Mouse (Mus musculus): ENCODE results near the gene Spint1. TPM values are rescaled to one million over a fixed set of nuclear protein-coding genes. Genes with fewer than 3 reads are reported as not detected.

Spint1 gene
- 4.3 TPM in 1 of 2 replicates, not detected in the other for polyA plus RNA-seq (2011; ENCODE audit: insufficient read depth, insufficient read length, low replicate concordance, missing spikeins)

GRCm38 (mm10) chr2:119237210-119237870, at the start of gene Spint1:
Spint1 (plus strand) TSS chr2:119237362.
- TF ChIP-seq POLR2A (IDR thresholded peaks at IDR 0.05; ENCODE audit: borderline replicate concordance, control insufficient read depth, low read depth, low read length) (no peak), CTCF (IDR thresholded peaks at IDR 0.05; ENCODE audit: control insufficient read depth, insufficient read depth, low read length) (no peak)
- H3K27ac ChIP-seq (ENCODE audit: control insufficient read depth, insufficient read depth, low read depth, low read length, poor library complexity), result peak within 1 kb of the TSS; percentile 12; the same call in 1 of the 2 replicates
- 2% methylated on average over 70 of the region's 73 CpGs for WGBS
- H3K4me1 ChIP-seq (ENCODE audit: control insufficient read depth, insufficient read depth, low read length), result no peaks in the 10 kb centered on the region
- no peak within 1 kb of the TSS for H3K4me3 ChIP-seq (replicated peaks; ENCODE audit: control insufficient read depth, low read depth, low read length)

- Histone ChIP-seq H3K4me3 (replicated peaks; ENCODE audit: control insufficient read depth, low read depth, low read length) (peak overlapping the region; percentile 49), H3K4me1 (ENCODE audit: control insufficient read depth, insufficient read depth, low read length) (peaks cover 1% of the 10 kb centered on the region; the same call in 1 of the 2 replicates), H3K27ac (ENCODE audit: control insufficient read depth, insufficient read depth, low read depth, low read length, poor library complexity) (peak overlapping the region; percentile 1; the same call in 1 of the 2 replicates)
- TF ChIP-seq POLR2A (IDR thresholded peaks at IDR 0.05; ENCODE audit: borderline replicate concordance, control insufficient read depth, low read depth, low read length), result no peak; the same call in 1 of the 2 replicates
- TF ChIP-seq CTCF (IDR thresholded peaks at IDR 0.05; ENCODE audit: control insufficient read depth, insufficient read depth, low read length), result peak; percentile 96
- 3% methylated on average over 15 of the region's 15 CpGs for WGBS
Observed at GRCm38 (mm10) chr2:119189029-119189710, 48.0 kb upstream of the Spint1 start.

GRCm38 (mm10) chr2:119190969-119191368, 46.2 kb upstream of the Spint1 start:
- 86% methylated on average over 5 of the region's 5 CpGs for WGBS

GRCm38 (mm10) chr2:119194140-119194539, 43.0 kb upstream of the Spint1 start:
- Histone ChIP-seq H3K4me3 (replicated peaks; ENCODE audit: control insufficient read depth, low read depth, low read length) (no peak overlapping the region), H3K27ac (ENCODE audit: control insufficient read depth, insufficient read depth, low read depth, low read length, poor library complexity) (no peak overlapping the region), H3K4me1 (ENCODE audit: control insufficient read depth, insufficient read depth, low read length) (no peaks in the 10 kb centered on the region)
- TF ChIP-seq CTCF (IDR thresholded peaks at IDR 0.05; ENCODE audit: control insufficient read depth, insufficient read depth, low read length) (no peak), POLR2A (IDR thresholded peaks at IDR 0.05; ENCODE audit: borderline replicate concordance, control insufficient read depth, low read depth, low read length) (no peak)
- 95% methylated on average over 5 of the region's 5 CpGs for WGBS

More at GRCm38 (mm10) chr2:119190969-119191368, 46.2 kb upstream of the Spint1 start:
- Histone ChIP-seq H3K4me1 (ENCODE audit: control insufficient read depth, insufficient read depth, low read length) (peaks cover 1% of the 10 kb centered on the region; the same call in 1 of the 2 replicates), H3K4me3 (replicated peaks; ENCODE audit: control insufficient read depth, low read depth, low read length) (no peak overlapping the region), H3K27ac (ENCODE audit: control insufficient read depth, insufficient read depth, low read depth, low read length, poor library complexity) (no peak overlapping the region)
- no peak for TF ChIP-seq CTCF (IDR thresholded peaks at IDR 0.05; ENCODE audit: control insufficient read depth, insufficient read depth, low read length)
- no peak for TF ChIP-seq POLR2A (IDR thresholded peaks at IDR 0.05; ENCODE audit: borderline replicate concordance, control insufficient read depth, low read depth, low read length)

GRCm38 (mm10) chr2:119196316-119197108, 40.6 kb upstream of the Spint1 start:
- TF ChIP-seq CTCF (IDR thresholded peaks at IDR 0.05; ENCODE audit: control insufficient read depth, insufficient read depth, low read length), result no peak
- no peak for TF ChIP-seq POLR2A (IDR thresholded peaks at IDR 0.05; ENCODE audit: borderline replicate concordance, control insufficient read depth, low read depth, low read length)
- no peak overlapping the region for H3K4me3 ChIP-seq (replicated peaks; ENCODE audit: control insufficient read depth, low read depth, low read length)
- H3K27ac ChIP-seq (ENCODE audit: control insufficient read depth, insufficient read depth, low read depth, low read length, poor library complexity), result no peak overlapping the region
- no peaks in the 10 kb centered on the region for H3K4me1 ChIP-seq (ENCODE audit: control insufficient read depth, insufficient read depth, low read length)
- 77% methylated on average over 4 of the region's 4 CpGs for WGBS

- WGBS, result 84% methylated on average over 1 of the region's 1 CpGs
- no peaks in the 10 kb centered on the region for H3K4me1 ChIP-seq (ENCODE audit: control insufficient read depth, insufficient read depth, low read length)
- no peak for TF ChIP-seq CTCF (IDR thresholded peaks at IDR 0.05; ENCODE audit: control insufficient read depth, insufficient read depth, low read length)
- H3K4me3 ChIP-seq (replicated peaks; ENCODE audit: control insufficient read depth, low read depth, low read length), result no peak overlapping the region
- H3K27ac ChIP-seq (ENCODE audit: control insufficient read depth, insufficient read depth, low read depth, low read length, poor library complexity), result no peak overlapping the region
Observed at GRCm38 (mm10) chr2:119197493-119197892, 39.7 kb upstream of the Spint1 start.

GRCm38 (mm10) chr2:119198049-119198448, 39.1 kb upstream of the Spint1 start:
- peaks cover 2% of the 10 kb centered on the region; the same call in 1 of the 2 replicates for H3K4me1 ChIP-seq (ENCODE audit: control insufficient read depth, insufficient read depth, low read length)
- H3K27ac ChIP-seq (ENCODE audit: control insufficient read depth, insufficient read depth, low read depth, low read length, poor library complexity), result no peak overlapping the region
- H3K4me3 ChIP-seq (replicated peaks; ENCODE audit: control insufficient read depth, low read depth, low read length), result no peak overlapping the region
- TF ChIP-seq POLR2A (IDR thresholded peaks at IDR 0.05; ENCODE audit: borderline replicate concordance, control insufficient read depth, low read depth, low read length), result no peak
- 81% methylated on average over 1 of the region's 1 CpGs for WGBS

GRCm38 (mm10) chr2:119198934-119199333, 38.2 kb upstream of the Spint1 start:
- H3K27ac ChIP-seq (ENCODE audit: control insufficient read depth, insufficient read depth, low read depth, low read length, poor library complexity), result no peak overlapping the region
- H3K4me3 ChIP-seq (replicated peaks; ENCODE audit: control insufficient read depth, low read depth, low read length), result no peak overlapping the region
- WGBS, result 88% methylated on average over 3 of the region's 3 CpGs
- H3K4me1 ChIP-seq (ENCODE audit: control insufficient read depth, insufficient read depth, low read length), result peaks cover 3% of the 10 kb centered on the region; the same call in 1 of the 2 replicates
- TF ChIP-seq CTCF (IDR thresholded peaks at IDR 0.05; ENCODE audit: control insufficient read depth, insufficient read depth, low read length) (no peak), POLR2A (IDR thresholded peaks at IDR 0.05; ENCODE audit: borderline replicate concordance, control insufficient read depth, low read depth, low read length) (no peak)

All from bone marrow, adult 2 months (tissue).